Mouse (Mus musculus): ENCODE results near the gene Adat3. TPM values are rescaled to one million over a fixed set of nuclear protein-coding genes. Genes with fewer than 3 reads are reported as not detected.
"Not testable (repeated sequence)": the region's sequence is repeated elsewhere in the genome, so short reads cannot be mapped to it uniquely, and the experiment has no call there.

The Adat3 gene
- total RNA-seq, 4 experiments from 2014 or later: 0.29 to 0.43 (median 0.36) TPM; not detected in 1

- DNase-seq (ENCODE audit: low spot score in 2 of 2): no peak
These were observed 7.6 kb downstream of the Adat3 start for GRCm38 (mm10) chr10:80610116-80610785.

- DNase-seq (ENCODE audit: low spot score in 2 of 2): no peak
These were observed 8.3 kb downstream of the Adat3 start for GRCm38 (mm10) chr10:80611024-80611423.

GRCm38 (mm10) chr10:80611905-80612304 is 9.2 kb downstream of the Adat3 start:
- DNase-seq (ENCODE audit: low spot score in 2 of 2): no peak

GRCm38 (mm10) chr10:80613821-80614220 is 11.1 kb downstream of the Adat3 start:
- no peak for DNase-seq (ENCODE audit: low spot score in 2 of 2)

GRCm38 (mm10) chr10:80614351-80614750 is 11.7 kb downstream of the Adat3 start:
- no peak for DNase-seq (ENCODE audit: low spot score in 2 of 2)

GRCm38 (mm10) chr10:80618181-80618580 is 15.5 kb downstream of the Adat3 start:
- DNase-seq (ENCODE audit: low spot score in 2 of 2): peak in 1 of 2 experiments; percentile 44

GRCm38 (mm10) chr10:80619465-80620244 is 17.0 kb downstream of the Adat3 start:
- DNase-seq (ENCODE audit: low spot score in 2 of 2): no peak

- no peak for DNase-seq (ENCODE audit: low spot score in 2 of 2)
These were observed 17.7 kb downstream of the Adat3 start for GRCm38 (mm10) chr10:80620365-80620764.

- DNase-seq (ENCODE audit: low spot score in 2 of 2): no peak
These were observed 18.4 kb downstream of the Adat3 start for GRCm38 (mm10) chr10:80620796-80621689.

- no peak for DNase-seq (ENCODE audit: low spot score in 2 of 2)
These were observed 18.9 kb downstream of the Adat3 start for GRCm38 (mm10) chr10:80621690-80621939.

GRCm38 (mm10) chr10:80621940-80622660 is 19.4 kb downstream of the Adat3 start:
- DNase-seq (ENCODE audit: low spot score in 2 of 2): peak; percentile 98 to 99

GRCm38 (mm10) chr10:80622661-80623456 is 20.2 kb downstream of the Adat3 start, which contains the start of gene Csnk1g2:
Csnk1g2 (plus strand) TSS chr10:80622838.
- peak in 1 of 2 experiments; percentile 61 for DNase-seq (ENCODE audit: low spot score in 2 of 2)

- no peak for DNase-seq (ENCODE audit: low spot score in 2 of 2)
These were observed 20.9 kb downstream of the Adat3 start for GRCm38 (mm10) chr10:80623457-80624191.

GRCm38 (mm10) chr10:80625764-80626163 is 23.1 kb downstream of the Adat3 start:
- DNase-seq (ENCODE audit: low spot score in 2 of 2): no peak

GRCm38 (mm10) chr10:80627685-80628084 is 25.0 kb downstream of the Adat3 start:
- peak; percentile 55 to 61 for DNase-seq (ENCODE audit: low spot score in 2 of 2)

GRCm38 (mm10) chr10:80628925-80629324 is 26.2 kb downstream of the Adat3 start:
- no peak for DNase-seq (ENCODE audit: low spot score in 2 of 2)

- DNase-seq (ENCODE audit: low spot score in 2 of 2): no peak
These were observed 32.7 kb downstream of the Adat3 start for GRCm38 (mm10) chr10:80635345-80635744.

GRCm38 (mm10) chr10:80646936-80647335 is 44.3 kb downstream of the Adat3 start:
- DNase-seq (ENCODE audit: low spot score in 2 of 2): no peak

GRCm38 (mm10) chr10:80649910-80650309 is 47.2 kb downstream of the Adat3 start:
- DNase-seq (ENCODE audit: low spot score in 2 of 2): not testable (repeated sequence)

- DNase-seq (ENCODE audit: low spot score in 2 of 2): no peak
These were observed 47.7 kb downstream of the Adat3 start for GRCm38 (mm10) chr10:80650392-80650791.

All from gastrocnemius, adult 8-10 months (tissue).